Mouse (Mus musculus) midbrain, embryonic 16.5 days (tissue): ENCODE data around the gene Amotl2. TPM values are rescaled to one million over a fixed set of nuclear protein-coding genes. Genes with fewer than 3 reads are reported as not detected.

ENCODE experiments used
- ATAC-seq: fragments of 200-750 bp; cut with Nextera tagmentation; 2 replicates; pipeline ENCODE4 v1.8.0; 2017; ENCODE audit warnings: moderate TSS enrichment
- H3K27ac ChIP-seq: fragments of 300-500 bp; sonication (generic); 2 replicates; pipeline ENCODE4 v1.5.1; 2014; ENCODE audit warnings: mild to moderate bottlenecking, low read length, mixed read lengths
- H3K27me3 ChIP-seq: fragments of 300-500 bp; sonication (generic); 2 replicates; pipeline ENCODE4 v1.6.1; 2014; ENCODE audit warnings: low read depth, low read length, mixed read lengths; ENCODE audit not compliant: control insufficient read depth, insufficient read depth
- H3K36me3 ChIP-seq: fragments of 300-500 bp; sonication (generic); 2 replicates; pipeline ENCODE4 v1.6.1; 2014; ENCODE audit warnings: mild to moderate bottlenecking, low read length, moderate library complexity, mixed read lengths; ENCODE audit not compliant: control insufficient read depth, insufficient read depth
- H3K4me1 ChIP-seq: fragments of 300-500 bp; sonication (generic); 2 replicates; pipeline ENCODE4 v1.6.1; 2014; ENCODE audit warnings: mild to moderate bottlenecking, low read length, mixed read lengths; ENCODE audit not compliant: control insufficient read depth, insufficient read depth
- H3K4me2 ChIP-seq: fragments of 300-500 bp; sonication (generic); 2 replicates; pipeline ENCODE4 v1.6.1; 2014; ENCODE audit warnings: mild to moderate bottlenecking, low read length, mixed read lengths
- H3K4me3 ChIP-seq: fragments of 300-500 bp; sonication (generic); 2 replicates; pipeline ENCODE4 v1.5.1; 2014; ENCODE audit warnings: low read depth, mild to moderate bottlenecking, low read length, moderate library complexity, mixed read lengths
- H3K9ac ChIP-seq: fragments of 300-500 bp; sonication (generic); 2 replicates; pipeline ENCODE4 v1.6.1; 2014; ENCODE audit warnings: low read depth, low read length, mixed read lengths
- H3K9me3 ChIP-seq: fragments of 300-500 bp; sonication (generic); replicated peaks from 2 replicates; pipeline ENCODE4 v1.6.1; 2014; ENCODE audit warnings: mild to moderate bottlenecking, low read length, mixed read lengths; ENCODE audit not compliant: control insufficient read depth, poor library complexity, severe bottlenecking
- WGBS: fragments of 180-500 bp; shearing (Covaris S2); extraction: QIAGEN DNeasy Blood & Tissue Kit; methylation state at CpG from one replicate; pipeline ENCODE4 v1.1.7; 2014; 5-methylcytosine and 5-hydroxymethylcytosine counted together
- polyA plus RNA-seq: library from polyadenylated mRNA; unstranded; fragments of >200 nt; fragmentation: Nextera tagmentation; extraction: Ambion mirVana; gene quantifications from 2 replicates; pipeline ENCODE4 v1.2.1, GENCODE M21; 2015

Gene Amotl2
- polyA plus RNA-seq, 1 experiment from 2014 or later = 58.4 TPM

- H3K9me3 ChIP-seq = no peaks in the 10 kb centered on the region
- no peak for ATAC-seq
- H3K4me1 ChIP-seq = peaks cover 28% of the 10 kb centered on the region
- H3K4me2 ChIP-seq = no peak overlapping the region
- WGBS = 90% methylated on average over 21 of the region's 21 CpGs
- no peak overlapping the region for H3K27ac ChIP-seq
- no peak overlapping the region for H3K4me3 ChIP-seq
- H3K9ac ChIP-seq = no peak overlapping the region
- no peaks in the 10 kb centered on the region for H3K27me3 ChIP-seq
- H3K36me3 ChIP-seq = peaks cover 72% of the 10 kb centered on the region
Measured at GRCm38 (mm10) chr9:102729093-102729845, 12.8 kb downstream of the Amotl2 start.

DNA sequence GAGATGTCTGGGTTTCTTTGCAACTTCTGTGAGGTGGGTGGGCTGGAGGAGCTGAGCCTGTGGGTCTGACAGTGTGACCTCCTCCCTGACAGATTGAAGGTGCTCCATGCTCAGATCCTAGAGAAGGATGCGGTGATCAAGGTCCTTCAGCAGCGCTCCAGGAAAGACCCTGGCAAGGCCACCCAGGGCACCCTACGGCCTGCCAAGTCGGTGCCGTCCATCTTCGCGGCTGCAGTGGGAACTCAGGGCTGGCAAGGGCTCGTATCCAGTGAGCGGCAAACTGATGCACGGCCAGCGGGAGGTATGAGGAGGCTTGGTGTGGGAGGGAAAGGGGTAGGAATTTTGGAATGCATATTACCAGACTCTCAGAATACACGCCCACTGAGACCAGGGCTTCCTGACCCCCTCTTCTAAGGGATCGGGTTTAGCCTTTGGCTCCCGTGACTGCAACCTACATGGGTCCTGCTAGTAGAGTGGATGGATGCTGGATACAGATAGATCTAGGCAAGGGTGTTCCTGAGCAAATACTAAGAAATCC, 13.5 kb downstream of the Amotl2 start:
- H3K36me3 ChIP-seq = peaks cover 67% of the 10 kb centered on the region
- H3K27ac ChIP-seq = no peak overlapping the region
- no peaks in the 10 kb centered on the region for H3K9me3 ChIP-seq
- no peaks in the 10 kb centered on the region for H3K27me3 ChIP-seq
- whole genome bisulfite sequencing = 93% methylated on average over 14 of the region's 14 CpGs
- ATAC-seq = no peak
- H3K4me2 ChIP-seq = no peak overlapping the region
- no peak overlapping the region for H3K4me3 ChIP-seq
- peaks cover 21% of the 10 kb centered on the region for H3K4me1 ChIP-seq
- no peak overlapping the region for H3K9ac ChIP-seq

GRCm38 (mm10) chr9:102731044-102731471, 14.6 kb downstream of the Amotl2 start:
- Histone ChIP-seq H3K27ac (no peak overlapping the region), H3K4me3 (no peak overlapping the region), H3K4me2 (no peak overlapping the region), H3K9me3 (no peaks in the 10 kb centered on the region), H3K4me1 (peaks cover 10% of the 10 kb centered on the region), H3K36me3 (peaks cover 61% of the 10 kb centered on the region), H3K9ac (no peak overlapping the region), H3K27me3 (no peaks in the 10 kb centered on the region)
- no peak for ATAC-seq
- WGBS = 89% methylated on average over 7 of the region's 7 CpGs

GRCm38 (mm10) chr9:102731574-102732175, 15.2 kb downstream of the Amotl2 start:
- no peaks in the 10 kb centered on the region for H3K9me3 ChIP-seq
- no peak overlapping the region for H3K27ac ChIP-seq
- peaks cover 4% of the 10 kb centered on the region; the same call in 1 of the 2 replicates for H3K4me1 ChIP-seq
- no peak overlapping the region for H3K9ac ChIP-seq
- WGBS = 86% methylated on average over 10 of the region's 10 CpGs
- H3K36me3 ChIP-seq = peaks cover 60% of the 10 kb centered on the region
- H3K4me2 ChIP-seq = no peak overlapping the region
- ATAC-seq = no peak
- no peak overlapping the region for H3K4me3 ChIP-seq
- H3K27me3 ChIP-seq = no peaks in the 10 kb centered on the region

- no peak for ATAC-seq
- Histone ChIP-seq H3K9ac (no peak overlapping the region), H3K9me3 (no peaks in the 10 kb centered on the region), H3K27me3 (no peaks in the 10 kb centered on the region), H3K4me1 (no peaks in the 10 kb centered on the region), H3K4me3 (no peak overlapping the region), H3K4me2 (no peak overlapping the region), H3K27ac (no peak overlapping the region), H3K36me3 (peaks cover 56% of the 10 kb centered on the region)
- 75% methylated on average over 5 of the region's 5 CpGs for WGBS
Measured at GRCm38 (mm10) chr9:102732326-102732865, 15.9 kb downstream of the Amotl2 start.

GRCm38 (mm10) chr9:102733459-102733858, 17.0 kb downstream of the Amotl2 start:
- Histone ChIP-seq H3K9me3 (no peaks in the 10 kb centered on the region), H3K27ac (no peak overlapping the region), H3K27me3 (no peaks in the 10 kb centered on the region), H3K9ac (no peak overlapping the region), H3K4me2 (no peak overlapping the region), H3K4me1 (no peaks in the 10 kb centered on the region), H3K36me3 (peaks cover 52% of the 10 kb centered on the region), H3K4me3 (no peak overlapping the region)
- WGBS = 92% methylated on average over 5 of the region's 5 CpGs
- no peak for ATAC-seq

DNA sequence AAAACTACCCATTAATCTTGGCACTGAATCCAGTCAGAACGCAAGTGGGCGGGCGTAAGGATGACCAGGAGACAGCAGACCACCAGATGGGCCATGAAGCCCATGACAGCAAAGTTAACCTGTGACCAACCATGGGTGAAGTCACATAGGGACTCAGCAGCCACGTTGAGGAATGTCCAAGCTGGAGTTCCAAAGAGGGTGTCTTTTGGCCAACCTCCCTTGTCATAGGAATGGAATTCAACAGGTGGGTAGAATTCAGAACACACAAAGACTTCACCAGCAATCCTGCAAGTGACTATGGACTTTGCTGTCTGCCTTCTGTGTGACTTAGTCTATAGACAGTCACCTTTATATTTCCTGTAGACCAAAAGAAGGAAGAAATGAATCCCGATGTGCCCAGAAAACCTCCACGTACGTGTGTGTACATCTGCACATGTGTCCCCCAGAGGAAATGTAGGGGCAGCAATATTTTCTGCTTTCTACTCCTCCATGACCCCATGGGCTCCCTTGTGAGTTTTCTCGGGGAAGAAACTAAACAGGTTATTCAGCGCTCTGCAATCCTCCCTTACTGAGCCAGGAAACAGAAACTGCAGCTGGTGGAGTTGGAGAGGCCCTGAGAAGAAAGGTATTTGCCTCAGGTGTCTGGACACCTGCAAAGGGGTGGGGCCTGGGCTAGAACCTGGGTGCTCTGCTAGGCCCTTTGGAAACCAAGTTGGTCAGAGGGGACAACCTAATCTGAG, 17.7 kb downstream of the Amotl2 start:
- peaks cover 44% of the 10 kb centered on the region for H3K36me3 ChIP-seq
- no peaks in the 10 kb centered on the region for H3K9me3 ChIP-seq
- H3K27ac ChIP-seq = no peak overlapping the region
- H3K9ac ChIP-seq = no peak overlapping the region
- no peak overlapping the region for H3K4me2 ChIP-seq
- no peaks in the 10 kb centered on the region for H3K4me1 ChIP-seq
- 74% methylated on average over 9 of the region's 9 CpGs for WGBS
- no peaks in the 10 kb centered on the region for H3K27me3 ChIP-seq
- no peak for ATAC-seq
- no peak overlapping the region for H3K4me3 ChIP-seq

DNA sequence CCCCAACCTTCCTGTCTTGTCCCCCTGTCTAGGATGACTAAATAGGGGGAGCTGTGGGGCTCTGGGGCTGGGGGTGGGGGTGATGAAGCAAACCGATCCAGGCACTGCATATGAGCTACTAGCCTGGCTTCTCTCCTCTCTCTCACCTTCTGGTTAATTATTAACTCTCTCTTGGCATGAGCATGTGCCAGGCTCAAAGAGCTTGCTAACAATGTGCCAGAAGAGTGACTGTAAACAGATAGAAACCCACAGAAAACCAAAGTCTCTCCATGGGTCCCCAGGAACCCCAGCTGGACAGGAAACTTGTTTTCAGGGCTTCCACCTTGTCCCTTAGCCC, 18.2 kb downstream of the Amotl2 start:
- 83% methylated on average over 1 of the region's 1 CpGs for WGBS
- no peak overlapping the region for H3K9ac ChIP-seq
- no peaks in the 10 kb centered on the region for H3K9me3 ChIP-seq
- H3K27me3 ChIP-seq = no peaks in the 10 kb centered on the region
- no peak overlapping the region for H3K27ac ChIP-seq
- ATAC-seq = no peak
- no peaks in the 10 kb centered on the region for H3K4me1 ChIP-seq
- no peak overlapping the region for H3K4me2 ChIP-seq
- H3K4me3 ChIP-seq = no peak overlapping the region
- peaks cover 39% of the 10 kb centered on the region for H3K36me3 ChIP-seq
